In genomic region chr4:130138441-130139213, GRCm38 (mm10) we compare ENCODE assay signal across 8 mouse cellular contexts. TPM values are rescaled to one million over a fixed set of nuclear protein-coding genes. Genes with fewer than 3 reads are reported as not detected.
DNase-seq lines count a peak whose midpoint lies in the region; ATAC-seq and TF ChIP-seq lines count a peak whose summit lies in the region.

No protein-coding gene starts in this region.

- H3K27me3 ChIP-seq in hindbrain, embryonic 14.5 days (ENCODE audit: control insufficient read depth, insufficient read depth, low read length): peaks cover 31% of the 10 kb centered on the region
- H3K27me3 ChIP-seq in megakaryocyte, embryonic 14.5 days (replicated peaks): peaks cover 97% of the 10 kb centered on the region

- H3K27ac ChIP-seq in hindbrain, embryonic 14.5 days: no peak overlapping the region
- H3K27ac ChIP-seq in left cerebral cortex, adult 2 months: no peak overlapping the region

- H3K9ac ChIP-seq in hindbrain, embryonic 14.5 days: peak overlapping the region; percentile 53

- H3K9me3 ChIP-seq in hindbrain, embryonic 14.5 days (ENCODE audit: control insufficient read depth, low read length): no peaks in the 10 kb centered on the region
- no peaks in the 10 kb centered on the region for H3K9me3 ChIP-seq in megakaryocyte, embryonic 14.5 days

- peak overlapping the region; percentile 85 for H3K4me2 ChIP-seq in hindbrain, embryonic 14.5 days (replicated peaks)

- ATAC-seq in hindbrain, embryonic 14.5 days (ENCODE audit: low FRiP score): peak; percentile 43
- ATAC-seq in inflammation-experienced regulatory T-cells, adult 6 months: no peak

- peak; percentile 94 for TF ChIP-seq CTCF in left cerebral cortex, adult 2 months (IDR thresholded peaks at IDR 0.05)

- DNase-seq in WW6 (ENCODE audit: low read depth, low spot score): peak; percentile 66
- DNase-seq in cerebellum, postnatal 10 days: peak; percentile 90 to 93
- peak; percentile 54 for DNase-seq in gastrocnemius, adult 18-20 months (ENCODE audit: low spot score)
- peak; percentile 80 for DNase-seq in hindbrain, embryonic 14.5 days (ENCODE audit: low spot score)
- peak; percentile 44 to 72 for DNase-seq in left cerebral cortex, adult 2 months (ENCODE audit: extremely low spot score in 1 of 2, low spot score in 2 of 2)
- peak; percentile 79 for DNase-seq in right cerebral cortex, postnatal 14 days

- H3K4me3 ChIP-seq in hindbrain, embryonic 14.5 days (replicated peaks; ENCODE audit: low read length): peak overlapping the region; percentile 36
- peak overlapping the region; percentile 52 for H3K4me3 ChIP-seq in left cerebral cortex, adult 2 months
- H3K4me3 ChIP-seq in megakaryocyte, embryonic 14.5 days (replicated peaks): peak overlapping the region; percentile 80

- intact Hi-C loops in left cerebral cortex, adult 2 months (cut with DNase I): loop anchor here (1.0 kb wide), 1 partner anchor 51 kb away; no protein-coding TSS in a partner anchor

- H3K4me1 ChIP-seq in hindbrain, embryonic 14.5 days (replicated peaks; ENCODE audit: control insufficient read depth, insufficient read depth, low read length): peaks cover 21% of the 10 kb centered on the region; the same call in 1 of the 2 replicates
- H3K4me1 ChIP-seq in megakaryocyte, embryonic 14.5 days: peaks cover 35% of the 10 kb centered on the region

- no peaks in the 10 kb centered on the region for H3K36me3 ChIP-seq in hindbrain, embryonic 14.5 days (replicated peaks; ENCODE audit: control insufficient read depth, insufficient read depth)
- H3K36me3 ChIP-seq in megakaryocyte, embryonic 14.5 days (replicated peaks; ENCODE audit: low read length): no peaks in the 10 kb centered on the region

- WGBS in hindbrain, embryonic 14.5 days: under 1% methylated on average over 48 of the region's 57 CpGs

RNA-seq across cellular contexts. Expression of gene Hcrtr1, which starts 0.5 kb away (rescaled TPM):
- total RNA-seq in gastrocnemius, adult 18-20 months (2021): not detected
- 1.7 and 2.3 TPM in 2 replicates for polyA plus RNA-seq in hindbrain, embryonic 14.5 days (2014; fragmentation: Nextera tagmentation; extraction: Ambion mirVana)
- total RNA-seq in left cerebral cortex, adult 2 months (2021): 1 to 10 TPM; 1.7 to 2.1 TPM
- not detected in 2 replicates for polyA plus RNA-seq in megakaryocyte, embryonic 14.5 days (2012; ENCODE audit: insufficient read depth, low replicate concordance)
- polyA plus RNA-seq in inflammation-experienced regulatory T-cells, adult 6 months (2017; shearing (Covaris generic)): not detected

RNA-seq across cellular contexts. Expression of gene Pef1, which starts 36.3 kb away (rescaled TPM):
- 10 to 100 TPM; 33.7 to 38.6 TPM for total RNA-seq in gastrocnemius, adult 18-20 months (2021)
- 66.0 and 77.7 TPM in 2 replicates for polyA plus RNA-seq in hindbrain, embryonic 14.5 days (2014; fragmentation: Nextera tagmentation; extraction: Ambion mirVana)
- 10 to 100 TPM; 65.6 to 81.3 TPM for total RNA-seq in left cerebral cortex, adult 2 months (2021)
- 27.1 and 33.9 TPM in 2 replicates for polyA plus RNA-seq in megakaryocyte, embryonic 14.5 days (2012; ENCODE audit: insufficient read depth, low replicate concordance)
- polyA plus RNA-seq in inflammation-experienced regulatory T-cells, adult 6 months (2017; shearing (Covaris generic)): 10 to 100 TPM; 35.8 to 44.4 (median 36.9) TPM

RNA-seq across cellular contexts. Expression of gene Tinagl1, which starts 36.3 kb away (rescaled TPM):
- total RNA-seq in gastrocnemius, adult 18-20 months (2021): 10 to 100 TPM; 27.5 to 40.5 TPM
- 6.6 and 8.5 TPM in 2 replicates for polyA plus RNA-seq in hindbrain, embryonic 14.5 days (2014; fragmentation: Nextera tagmentation; extraction: Ambion mirVana)
- 10 to 100 TPM; 13.3 to 17.0 TPM for total RNA-seq in left cerebral cortex, adult 2 months (2021)
- 1.2 TPM in 1 of 2 replicates, not detected in the other for polyA plus RNA-seq in megakaryocyte, embryonic 14.5 days (2012; ENCODE audit: insufficient read depth, low replicate concordance)
- polyA plus RNA-seq in inflammation-experienced regulatory T-cells, adult 6 months (2017; shearing (Covaris generic)): not detected
